Mouse (Mus musculus) lung, postnatal 0 days (tissue): Measurements from ENCODE around the gene Hoxa2.

ENCODE experiments used
- CTCF ChIP-seq: IDR thresholded peaks from 2 replicates; pipeline ENCODE4 v1.5.1; 2016; ENCODE audit warnings: antibody characterized with exemption, mild to moderate bottlenecking
- EP300 ChIP-seq: IDR thresholded peaks from 2 replicates; pipeline ENCODE4 v1.6.1; 2016; ENCODE audit warnings: antibody characterized with exemption, mild to moderate bottlenecking, control low read depth

- TF ChIP-seq CTCF (no peak; the same call in 1 of the 2 replicates), EP300 (no peak)
Observed at GRCm38 (mm10) chr6:52190906-52191810, 26.5 kb upstream of the Hoxa2 start, which contains the start of gene Hoxa4.
